Mouse (Mus musculus) G1E (cell line): ENCODE results near the gene Il9.

Experiments used
- CTCF ChIP-seq: IDR thresholded peaks from 2 replicates; pipeline ENCODE4 v1.5.1; 2012; ENCODE audit warnings: low read depth, low read length, inconsistent platforms, mixed read lengths
- TAL1 ChIP-seq: conservative IDR thresholded peaks from 2 replicates; pipeline ENCODE4 v1.6.1; 2012; ENCODE audit warnings: low read depth, low read length, inconsistent platforms, mixed read lengths

DNA sequence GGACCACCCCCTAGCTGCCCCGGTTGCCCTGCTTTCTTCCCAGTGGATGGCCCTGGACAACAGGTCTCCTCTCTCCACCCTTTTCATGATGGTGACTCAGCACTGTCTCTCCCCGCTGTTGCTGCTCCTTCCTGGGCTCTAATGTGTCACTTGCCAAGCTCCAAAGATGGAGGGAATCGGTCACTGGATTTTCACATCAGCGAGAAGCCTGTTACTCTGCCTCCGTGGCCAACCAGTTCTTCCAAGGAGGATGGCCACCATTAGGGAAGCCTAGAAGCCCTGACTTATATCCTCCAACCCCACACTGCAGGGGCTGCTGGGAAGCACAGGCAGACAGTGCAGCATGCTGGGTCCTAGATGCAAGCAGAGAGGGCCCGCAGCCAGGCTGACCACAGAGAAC, 10.8 kb downstream of the Il9 start:
- TF ChIP-seq CTCF (no peak), TAL1 (no peak)
